29 mouse cellular contexts compared by ENCODE assay signal in genomic region chr4:150414296-150414695, GRCm38 (mm10).
DNase-seq lines count a peak whose midpoint lies in the region; ATAC-seq lines count a peak whose summit lies in the region.
"Had no signal": no experiment of that assay in that cellular context is flagged by ENCODE, and none has a peak within 500 bp of the region (broad histone marks: within the 10 kb centered on the region; RNA-seq: fewer than 3 reads in every experiment).

No protein-coding gene starts in this region.

- no peak overlapping the region for H3K4me3 ChIP-seq in liver, embryonic 11.5 days (ENCODE audit: low read depth, low read length)
- no peak overlapping the region for H3K4me3 ChIP-seq in liver, embryonic 12.5 days
- H3K4me3 ChIP-seq in liver, embryonic 13.5 days (replicated peaks), result no peak overlapping the region
- no peak overlapping the region for H3K4me3 ChIP-seq in liver, embryonic 16.5 days (ENCODE audit: low read depth, low read length)
- H3K4me3 ChIP-seq: embryonic facial prominence, embryonic 13.5 days; forebrain, embryonic 10.5 days; forebrain, embryonic 15.5 days; gastrocnemius, adult 2 months; hindbrain, embryonic 13.5 days; limb, embryonic 15.5 days; midbrain, embryonic 13.5 days had no signal

- DNase-seq in kidney, adult 9 months, result peak; percentile 60
- no peak for DNase-seq in kidney, postnatal 4 days
- no peak for DNase-seq in liver, embryonic 11.5 days (ENCODE audit: low spot score)
- no peak for DNase-seq in liver, embryonic 13.5 days
- DNase-seq in adrenal gland, postnatal 14 days, result no peak
- DNase-seq: adrenal gland, postnatal 25 days; cerebellum, adult 18-20 months; cerebellum, postnatal 10 days; gastrocnemius, adult 2 months; gastrocnemius, postnatal 36 days; heart, adult 18-20 months; heart, postnatal 4 days; left cerebral cortex, postnatal 4 days; right cerebral cortex, adult 18-20 months; thymus, adult 18-20 months; thymus, postnatal 36 days had no signal

- no peak overlapping the region for H3K27ac ChIP-seq in liver, embryonic 11.5 days (ENCODE audit: low read depth, low read length)
- no peak overlapping the region for H3K27ac ChIP-seq in liver, embryonic 12.5 days
- peak overlapping the region; percentile 34; the same call in 1 of the 2 replicates for H3K27ac ChIP-seq in liver, embryonic 13.5 days
- peak overlapping the region; percentile 48; the same call in 1 of the 2 replicates for H3K27ac ChIP-seq in liver, embryonic 16.5 days (ENCODE audit: low read length)
- H3K27ac ChIP-seq: embryonic facial prominence, embryonic 13.5 days; forebrain, embryonic 10.5 days; forebrain, embryonic 15.5 days; gastrocnemius, adult 2 months; limb, embryonic 15.5 days; macrophage; midbrain, embryonic 13.5 days; stomach, postnatal 0 days had no signal

- 66% methylated on average over 5 of the region's 5 CpGs for WGBS in liver, embryonic 11.5 days
- 73% methylated on average over 5 of the region's 5 CpGs for WGBS in liver, embryonic 12.5 days (ENCODE audit: insufficient replicate concordance)
- 66% methylated on average over 5 of the region's 5 CpGs for WGBS in liver, embryonic 13.5 days (ENCODE audit: insufficient replicate concordance)
- 61% methylated on average over 5 of the region's 5 CpGs for WGBS in liver, embryonic 16.5 days (ENCODE audit: insufficient replicate concordance)

- no peaks in the 10 kb centered on the region for H3K9me3 ChIP-seq in liver, embryonic 11.5 days (ENCODE audit: control insufficient read depth, low read length)
- H3K9me3 ChIP-seq in liver, embryonic 12.5 days (replicated peaks), result no peaks in the 10 kb centered on the region
- H3K9me3 ChIP-seq in liver, embryonic 13.5 days (replicated peaks), result no peaks in the 10 kb centered on the region
- no peaks in the 10 kb centered on the region for H3K9me3 ChIP-seq in liver, embryonic 16.5 days (replicated peaks; ENCODE audit: control insufficient read depth, low read length)
- H3K9me3 ChIP-seq: embryonic facial prominence, embryonic 13.5 days; forebrain, embryonic 10.5 days; forebrain, embryonic 15.5 days; hindbrain, embryonic 13.5 days; limb, embryonic 15.5 days; midbrain, embryonic 13.5 days had no signal

- peaks cover 4% of the 10 kb centered on the region for H3K36me3 ChIP-seq in liver, embryonic 11.5 days (ENCODE audit: control insufficient read depth, insufficient read depth, low read length)
- peaks cover 8% of the 10 kb centered on the region; the same call in 1 of the 2 replicates for H3K36me3 ChIP-seq in liver, embryonic 12.5 days
- H3K36me3 ChIP-seq in liver, embryonic 13.5 days, result peaks cover 11% of the 10 kb centered on the region
- no peaks in the 10 kb centered on the region for H3K36me3 ChIP-seq in liver, embryonic 16.5 days (ENCODE audit: control insufficient read depth, insufficient read depth)
- H3K36me3 ChIP-seq: forebrain, embryonic 15.5 days; hindbrain, embryonic 13.5 days had no signal

- no peak overlapping the region for H3K9ac ChIP-seq in liver, embryonic 11.5 days (ENCODE audit: low read depth, low read length)
- no peak overlapping the region for H3K9ac ChIP-seq in liver, embryonic 12.5 days
- no peak overlapping the region for H3K9ac ChIP-seq in liver, embryonic 13.5 days
- no peak overlapping the region for H3K9ac ChIP-seq in liver, embryonic 16.5 days (ENCODE audit: low read depth, low read length)
- H3K9ac ChIP-seq: embryonic facial prominence, embryonic 13.5 days; forebrain, embryonic 15.5 days; hindbrain, embryonic 13.5 days; limb, embryonic 15.5 days; midbrain, embryonic 13.5 days had no signal

- peaks cover 15% of the 10 kb centered on the region for H3K4me1 ChIP-seq in liver, embryonic 11.5 days (replicated peaks; ENCODE audit: control insufficient read depth, insufficient read depth, low read length)
- peaks cover 30% of the 10 kb centered on the region for H3K4me1 ChIP-seq in liver, embryonic 12.5 days
- peaks cover 25% of the 10 kb centered on the region for H3K4me1 ChIP-seq in liver, embryonic 13.5 days (replicated peaks)
- H3K4me1 ChIP-seq in liver, embryonic 16.5 days (ENCODE audit: control insufficient read depth, low read depth, low read length), result peaks cover 3% of the 10 kb centered on the region

- no peaks in the 10 kb centered on the region for H3K27me3 ChIP-seq in liver, embryonic 11.5 days (replicated peaks; ENCODE audit: control insufficient read depth, insufficient read depth, low read length)
- no peaks in the 10 kb centered on the region for H3K27me3 ChIP-seq in liver, embryonic 12.5 days (replicated peaks)
- H3K27me3 ChIP-seq in liver, embryonic 13.5 days, result no peaks in the 10 kb centered on the region
- no peaks in the 10 kb centered on the region for H3K27me3 ChIP-seq in liver, embryonic 16.5 days (ENCODE audit: control insufficient read depth, insufficient read depth, low read depth, low read length)
- H3K27me3 ChIP-seq: embryonic facial prominence, embryonic 13.5 days; forebrain, embryonic 15.5 days; hindbrain, embryonic 13.5 days; limb, embryonic 15.5 days; midbrain, embryonic 13.5 days had no signal

- no peak for ATAC-seq in liver, embryonic 11.5 days (replicated peaks; ENCODE audit: low FRiP score)
- ATAC-seq in liver, embryonic 12.5 days, result no peak
- ATAC-seq in liver, embryonic 13.5 days (ENCODE audit: low read depth), result no peak
- ATAC-seq in liver, embryonic 16.5 days (ENCODE audit: low read depth), result no peak
- ATAC-seq: CD4-positive, CD25-positive, alpha-beta regulatory T cell, adult 4 months; forebrain, embryonic 15.5 days; lung, postnatal 0 days; midbrain, embryonic 13.5 days had no signal

- peak overlapping the region; percentile 20; the same call in 1 of the 2 replicates for H3K4me2 ChIP-seq in liver, embryonic 11.5 days
- H3K4me2 ChIP-seq in liver, embryonic 12.5 days, result no peak overlapping the region
- H3K4me2 ChIP-seq in liver, embryonic 13.5 days, result no peak overlapping the region
- peak overlapping the region; percentile 28; the same call in 1 of the 2 replicates for H3K4me2 ChIP-seq in liver, embryonic 16.5 days (ENCODE audit: low read depth, low read length)
- H3K4me2 ChIP-seq: embryonic facial prominence, embryonic 13.5 days; forebrain, embryonic 15.5 days; heart, embryonic 11.5 days; hindbrain, embryonic 13.5 days; limb, embryonic 15.5 days; midbrain, embryonic 13.5 days had no signal

Comparison
In these comparisons a context has a peak if more than half of its experiments do, and no peak if none do; other contexts are left out.
1. H3K27ac ChIP-seq: peak in liver, embryonic 13.5 days (single experiment) and liver, embryonic 16.5 days (single experiment); none in liver, embryonic 11.5 days (single experiment) and liver, embryonic 12.5 days (single experiment).
2. H3K4me2 ChIP-seq: peak in liver, embryonic 11.5 days (single experiment) and liver, embryonic 16.5 days (single experiment); none in liver, embryonic 12.5 days (single experiment) and liver, embryonic 13.5 days (single experiment).